Mouse (Mus musculus) gastrocnemius, adult 18-20 months (tissue): ENCODE results near the gene Mthfd1. TPM values are rescaled to one million over a fixed set of nuclear protein-coding genes. Genes with fewer than 3 reads are reported as not detected.

ENCODE experiments used
- DNase-seq: peaks from one replicate; pipeline ENCODE4 v3.0.0; 2021; ENCODE audit warnings: low spot score
- total RNA-seq, 2 experiments: library from RNA; stranded (reverse); gene quantifications; 2 replicates each; pipeline ENCODE4 v1.2.3; 2021

The Mthfd1 gene
- total RNA-seq, 2 experiments from 2014 or later, result 31.3 to 35.1 TPM

- DNase-seq, result no peak
These were observed 7.8 kb downstream of the Mthfd1 start for GRCm38 (mm10) chr12:76262918-76263317.

GRCm38 (mm10) chr12:76263876-76264275 lies 8.8 kb downstream of the Mthfd1 start:
- DNase-seq, result no peak

- peak; percentile 36 for DNase-seq
These were observed 9.3 kb downstream of the Mthfd1 start for GRCm38 (mm10) chr12:76264325-76264965.

GRCm38 (mm10) chr12:76265001-76265400 lies 9.9 kb downstream of the Mthfd1 start:
- DNase-seq, result no peak

- DNase-seq, result peak; percentile 47
These were observed 11.8 kb downstream of the Mthfd1 start for GRCm38 (mm10) chr12:76266875-76267274.

- DNase-seq, result no peak
These were observed 13.6 kb downstream of the Mthfd1 start for GRCm38 (mm10) chr12:76268686-76269085.

- DNase-seq, result no peak
These were observed 14.1 kb downstream of the Mthfd1 start for GRCm38 (mm10) chr12:76269196-76269595.

DNA sequence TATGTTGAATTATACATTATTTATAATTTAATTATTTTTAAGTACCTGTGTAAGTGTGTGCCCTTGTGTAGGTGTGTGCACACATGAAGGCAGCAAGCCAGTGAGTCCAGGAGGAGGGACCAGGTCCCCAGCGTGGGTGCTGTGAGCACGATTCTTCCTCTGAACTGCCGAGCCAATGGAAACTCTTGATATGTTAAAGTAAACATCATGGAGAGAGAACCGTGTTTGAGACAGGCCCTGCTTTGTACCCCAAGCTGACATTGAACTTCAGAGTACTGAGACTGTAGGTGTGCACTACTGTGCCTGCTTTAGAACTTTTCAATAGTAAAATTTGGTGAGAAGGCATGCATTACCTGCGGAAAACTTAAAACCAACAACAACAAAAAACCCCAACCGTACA lies 16.4 kb downstream of the Mthfd1 start:
- no peak for DNase-seq

DNA sequence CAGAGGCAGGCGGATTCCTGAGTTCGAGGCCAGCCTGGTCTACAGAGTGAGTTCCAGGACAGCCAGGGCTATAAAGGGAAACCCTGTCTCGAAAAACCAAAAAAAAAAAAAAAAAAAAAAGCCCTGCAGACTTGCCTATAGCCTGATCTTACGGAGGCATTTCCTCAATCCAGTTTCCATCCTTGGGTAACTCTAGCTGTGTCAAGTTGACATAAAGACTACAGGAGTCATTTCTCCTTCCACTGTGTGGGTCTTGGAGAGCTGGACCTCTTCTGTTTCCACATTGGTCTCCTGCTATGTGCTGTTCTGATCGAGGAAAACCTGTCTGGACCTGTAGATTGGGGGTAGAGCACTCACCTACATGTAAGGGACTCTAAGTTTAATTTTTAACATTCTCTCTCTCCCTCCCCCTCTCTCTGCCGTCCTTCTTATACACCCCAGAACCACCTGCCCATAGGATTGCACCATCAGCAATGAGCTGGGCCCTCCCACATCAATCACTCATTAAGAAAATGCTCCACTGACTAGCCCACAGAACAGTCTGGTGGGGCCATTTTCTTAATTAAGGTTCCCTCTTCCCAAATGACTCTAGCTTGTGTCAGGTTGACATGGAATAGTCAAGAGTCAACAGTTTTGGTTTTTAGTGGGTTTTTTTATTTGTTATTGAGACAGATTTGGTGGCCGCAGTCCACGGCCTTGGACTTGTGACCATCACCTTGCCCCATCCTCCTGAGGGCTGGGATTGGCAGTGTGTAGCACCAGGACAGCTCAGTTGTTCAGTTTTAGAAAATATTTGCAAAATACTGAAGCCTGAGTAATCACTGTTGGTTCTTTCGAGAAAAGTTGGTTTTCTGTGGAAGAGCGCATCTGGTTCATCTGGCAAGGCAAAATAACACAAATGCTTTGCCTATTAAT lies 17.8 kb downstream of the Mthfd1 start:
- no peak for DNase-seq

- no peak for DNase-seq
These were observed 23.1 kb downstream of the Mthfd1 start for GRCm38 (mm10) chr12:76278209-76278608.

DNA sequence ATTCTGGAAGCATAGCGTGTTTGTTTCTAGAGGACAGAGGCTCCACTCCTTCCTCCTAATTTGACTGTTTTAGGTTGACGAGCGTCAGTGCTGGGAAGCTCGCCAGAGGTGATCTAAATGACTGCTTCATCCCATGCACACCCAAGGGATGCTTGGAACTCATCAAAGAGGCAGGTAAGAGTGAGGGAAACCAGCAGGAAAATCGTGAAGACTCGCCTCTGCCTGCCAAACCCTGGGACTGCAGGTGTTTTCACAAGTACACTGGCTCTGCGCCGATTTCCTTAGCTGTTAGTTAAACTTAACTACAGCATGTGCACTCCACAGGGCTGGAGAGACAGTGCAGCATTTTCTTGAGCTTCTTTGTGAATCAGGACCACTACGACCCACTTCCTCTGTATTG lies 25.5 kb downstream of the Mthfd1 start:
- no peak for DNase-seq

GRCm38 (mm10) chr12:76281111-76281660 lies 26.1 kb downstream of the Mthfd1 start:
- no peak for DNase-seq

DNA sequence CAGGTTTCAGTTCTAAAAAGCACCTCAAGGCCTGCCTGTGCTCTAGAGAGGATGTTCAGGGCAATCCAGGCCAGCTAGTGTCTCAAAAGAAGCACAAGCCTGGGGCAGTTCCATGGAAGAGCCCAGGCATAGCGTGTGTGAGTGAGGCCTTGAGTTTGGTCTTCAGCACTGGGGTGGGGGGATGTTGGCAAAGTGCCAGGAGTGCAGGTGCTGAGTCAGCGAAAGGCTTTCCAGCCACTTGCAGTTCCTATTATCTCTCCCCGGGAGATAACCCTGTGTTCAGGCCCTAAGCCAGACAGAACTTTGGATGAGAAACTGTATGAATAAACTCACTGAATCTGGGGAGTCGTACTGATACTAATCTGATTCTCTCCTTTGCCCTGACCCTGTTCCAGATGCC lies 27.0 kb downstream of the Mthfd1 start:
- DNase-seq, result no peak

DNA sequence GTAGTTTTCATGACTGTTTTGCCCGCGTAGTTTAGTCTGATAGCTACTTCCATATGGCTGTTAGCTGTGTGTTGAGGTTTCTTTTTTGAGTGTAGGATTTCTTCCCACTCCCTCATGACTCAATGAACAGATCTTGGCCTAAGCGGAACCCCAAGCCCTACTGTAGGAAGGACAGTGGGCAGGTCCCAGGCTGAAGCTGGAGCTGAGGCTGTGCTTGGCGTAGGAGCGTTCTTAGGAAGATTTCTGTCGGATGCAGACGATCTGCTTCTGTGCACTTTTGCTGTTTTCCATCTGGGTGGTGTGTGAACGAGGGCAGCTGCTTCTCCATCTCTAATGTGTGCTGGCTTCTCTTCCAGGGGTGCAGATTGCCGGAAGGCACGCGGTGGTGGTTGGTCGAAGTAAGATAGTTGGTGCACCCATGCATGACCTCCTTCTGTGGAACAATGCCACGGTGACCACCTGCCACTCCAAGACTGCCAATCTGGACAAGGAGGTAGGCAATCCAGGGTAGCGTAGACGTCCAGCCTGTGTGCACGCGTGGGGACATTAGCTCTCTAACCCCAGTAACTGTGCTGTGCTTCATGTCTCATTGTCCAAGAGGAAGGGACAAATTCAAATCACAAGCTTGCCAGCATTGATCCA lies 27.6 kb downstream of the Mthfd1 start:
- DNase-seq, result no peak

GRCm38 (mm10) chr12:76285418-76285817 lies 30.3 kb downstream of the Mthfd1 start:
- no peak for DNase-seq

- DNase-seq, result no peak
These were observed 32.9 kb downstream of the Mthfd1 start for GRCm38 (mm10) chr12:76287986-76288385.

DNA sequence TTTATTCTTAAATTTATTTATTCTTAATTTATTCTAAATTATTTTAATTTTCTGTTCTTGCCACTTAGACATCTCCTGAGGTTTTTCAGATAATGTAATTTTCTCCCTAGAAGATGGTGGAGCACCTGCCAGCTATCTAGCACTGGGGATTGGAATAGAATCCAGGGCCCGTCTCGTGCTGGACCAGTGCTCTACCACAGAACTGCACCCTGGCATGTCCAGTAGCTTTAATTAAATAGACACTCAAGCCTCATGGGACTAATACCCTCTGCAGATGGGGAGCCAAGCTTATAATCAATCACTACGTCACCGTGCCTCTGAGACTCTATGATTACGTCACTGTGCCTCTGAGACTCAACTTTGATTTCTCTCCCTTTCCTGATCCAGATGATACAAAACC lies 33.4 kb downstream of the Mthfd1 start:
- DNase-seq, result no peak

DNA sequence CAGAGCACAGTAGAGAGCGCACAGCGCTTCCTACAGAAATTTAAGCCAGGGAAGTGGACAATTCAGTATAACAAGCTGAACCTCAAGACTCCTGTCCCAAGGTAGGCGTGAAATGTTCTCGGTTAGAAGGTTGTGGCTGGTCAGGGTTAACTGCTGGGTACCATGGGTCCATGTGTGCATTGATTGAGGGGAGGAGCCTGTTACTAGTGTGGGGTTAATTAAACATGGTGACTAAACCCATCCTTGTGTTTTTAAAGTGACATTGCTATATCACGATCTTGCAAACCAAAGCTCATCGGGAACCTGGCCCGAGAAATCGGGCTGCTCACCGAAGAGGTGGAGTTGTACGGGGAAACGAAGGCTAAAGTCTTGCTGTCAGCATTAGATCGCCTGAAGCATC lies 34.3 kb downstream of the Mthfd1 start:
- no peak for DNase-seq

DNA sequence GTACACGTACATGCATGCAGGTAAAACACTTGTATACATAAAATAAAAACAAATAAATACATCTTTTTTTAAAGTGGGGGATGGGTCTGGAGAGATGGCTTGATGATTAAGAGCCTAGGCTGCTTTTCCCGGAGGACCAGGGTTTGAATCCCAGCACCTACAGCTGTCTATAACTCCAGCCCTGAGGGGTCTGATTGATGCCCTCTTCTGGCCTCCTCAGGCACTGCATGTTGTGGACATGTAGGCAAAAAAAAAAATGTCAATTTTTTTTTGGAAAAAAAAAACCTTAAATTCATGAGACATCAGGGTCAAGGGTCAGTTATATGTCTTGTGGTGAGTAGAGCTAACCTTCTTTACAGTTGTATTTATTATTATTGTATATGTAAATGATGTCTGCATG lies 35.2 kb downstream of the Mthfd1 start:
- no peak for DNase-seq

DNA sequence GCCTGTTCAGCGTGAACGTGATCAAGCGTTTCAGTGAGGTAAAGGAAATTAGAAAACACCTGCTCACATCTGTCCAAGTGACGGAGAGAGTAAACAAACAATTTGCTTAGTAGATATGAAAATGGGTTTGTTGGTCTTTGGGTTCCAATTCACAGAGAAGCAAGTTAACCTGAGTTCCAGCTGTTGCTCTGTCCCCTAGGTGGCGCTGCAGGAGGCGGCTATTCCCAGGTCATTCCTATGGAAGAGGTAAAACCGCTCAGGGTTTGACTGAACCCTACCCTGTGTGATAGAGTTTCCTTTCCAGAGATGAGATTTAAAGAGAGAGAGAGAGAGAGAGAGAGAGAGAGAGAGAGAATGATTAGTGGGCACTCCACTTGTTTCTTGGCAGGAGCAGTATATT lies 38.1 kb downstream of the Mthfd1 start:
- peak; percentile 42 for DNase-seq

DNA sequence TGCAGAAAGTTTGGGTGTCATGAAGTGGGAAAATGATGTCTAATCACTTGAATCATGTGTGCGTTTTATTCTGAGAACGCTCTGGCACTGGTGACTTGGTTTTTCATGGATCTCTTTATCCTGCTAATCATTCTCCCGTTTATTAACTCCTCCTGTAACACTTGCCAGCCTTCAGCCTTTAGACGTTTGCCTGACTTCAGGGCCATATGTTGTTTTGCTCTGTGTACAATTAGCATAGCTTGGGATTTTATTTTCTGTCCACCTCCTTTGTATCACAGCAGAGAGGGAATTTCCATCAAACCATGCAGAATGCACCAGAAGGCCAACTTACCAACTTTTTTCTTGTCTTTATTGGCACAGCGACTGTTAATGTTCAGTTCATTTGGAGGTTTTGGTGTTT lies 42.7 kb downstream of the Mthfd1 start:
- DNase-seq, result no peak

DNA sequence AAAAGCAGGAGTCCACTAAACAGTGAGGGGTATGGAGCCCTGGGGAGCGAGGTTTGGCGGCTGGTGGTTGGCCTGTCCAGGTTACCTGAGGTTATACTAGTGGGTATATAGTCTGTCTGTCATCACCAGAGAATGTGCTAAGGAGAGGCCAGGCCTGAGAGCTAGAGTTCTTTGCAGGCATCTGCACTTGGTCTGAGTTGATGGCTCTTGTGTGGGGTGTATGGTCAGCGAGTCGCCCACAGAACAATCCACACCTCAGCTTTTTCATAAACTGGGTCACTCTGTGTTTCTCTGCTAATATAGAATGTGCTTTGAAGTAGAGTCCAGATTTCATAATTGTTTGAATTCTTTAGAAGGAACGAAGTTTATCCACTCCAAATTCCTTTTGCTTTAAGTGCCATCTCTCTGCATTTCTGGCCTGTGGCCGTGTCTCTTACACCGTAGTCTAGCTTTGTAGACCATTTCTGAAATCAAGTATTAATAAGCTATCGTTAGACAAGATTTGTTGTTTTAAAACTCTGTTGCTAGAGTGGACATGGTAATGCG lies 44.3 kb downstream of the Mthfd1 start:
- no peak for DNase-seq
